Mouse (Mus musculus) kidney, adult 2 months (tissue): ENCODE measurements around the gene Prss54. TPM values are rescaled to one million over a fixed set of nuclear protein-coding genes. Genes with fewer than 3 reads are reported as not detected.

Source experiments
- DNase-seq: peaks from one replicate; pipeline ENCODE4 v3.0.0; 2021
- H3K27ac ChIP-seq: fragments of 200-500 bp; 2 replicates; pipeline ENCODE4 v1.5.1; 2012; ENCODE audit warnings: low read depth, low read length, control low read depth, inconsistent platforms; ENCODE audit not compliant: insufficient read depth
- H3K27me3 ChIP-seq: fragments of 200-500 bp; replicated peaks from 2 replicates; pipeline ENCODE4 v1.6.1; 2012; ENCODE audit warnings: mild to moderate bottlenecking, moderate library complexity, low read length, inconsistent platforms; ENCODE audit not compliant: control insufficient read depth, insufficient read depth
- H3K36me3 ChIP-seq: fragments of 200-500 bp; 2 replicates; pipeline ENCODE4 v1.6.1; 2012; ENCODE audit warnings: mild to moderate bottlenecking, moderate library complexity, low read length, inconsistent platforms; ENCODE audit not compliant: control insufficient read depth, insufficient read depth
- H3K4me1 ChIP-seq: fragments of 200-500 bp; 2 replicates; pipeline ENCODE4 v1.6.1; 2011; ENCODE audit warnings: low read length; ENCODE audit not compliant: control insufficient read depth, insufficient read depth
- H3K4me3 ChIP-seq: fragments of 200-500 bp; 2 replicates; pipeline ENCODE4 v1.5.1; 2011; ENCODE audit warnings: mild to moderate bottlenecking, low read depth, low read length, control low read depth; ENCODE audit not compliant: insufficient read depth
- CTCF ChIP-seq: fragments of 200-500 bp; conservative IDR thresholded peaks from 2 replicates; pipeline ENCODE4 v1.5.1; 2011; ENCODE audit warnings: low read depth, mild to moderate bottlenecking, control low read depth, low read length, moderate library complexity, mixed read lengths; ENCODE audit not compliant: insufficient read depth, insufficient read length
- POLR2A ChIP-seq: fragments of 200-500 bp; IDR thresholded peaks from one replicate; pipeline ENCODE4 v1.6.1; 2011; ENCODE audit warnings: low read depth, low read length, control low read depth
- WGBS: fragments of 180-500 bp; shearing (Covaris S2); methylation state at CpG from one replicate; pipeline ENCODE4 v1.1.7; 2018; 5-methylcytosine and 5-hydroxymethylcytosine counted together
- polyA plus RNA-seq: library from polyadenylated mRNA; depleted of rRNA; stranded (reverse); fragments of >200 nt; gene quantifications from 2 replicates; pipeline ENCODE4 v1.2.3, GENCODE M21; 2012

The Prss54 gene
- polyA plus RNA-seq, 1 experiment: not detected

GRCm38 (mm10) chr8:95551577-95551976 is 24.6 kb downstream of the Prss54 start:
- 57% methylated on average over 4 of the region's 4 CpGs for WGBS
- TF ChIP-seq CTCF (no peak), POLR2A (no peak)
- no peaks in the 10 kb centered on the region for H3K27me3 ChIP-seq
- no peak overlapping the region for H3K27ac ChIP-seq
- no peaks in the 10 kb centered on the region for H3K36me3 ChIP-seq
- no peak for DNase-seq
- no peaks in the 10 kb centered on the region for H3K4me1 ChIP-seq
- no peak overlapping the region for H3K4me3 ChIP-seq

GRCm38 (mm10) chr8:95549871-95550829 is 26.0 kb downstream of the Prss54 start:
- DNase-seq: no peak
- no peak for TF ChIP-seq POLR2A
- no peak for TF ChIP-seq CTCF
- 63% methylated on average over 16 of the region's 16 CpGs for WGBS
- no peaks in the 10 kb centered on the region for H3K36me3 ChIP-seq
- no peak overlapping the region for H3K27ac ChIP-seq
- no peaks in the 10 kb centered on the region for H3K4me1 ChIP-seq
- no peaks in the 10 kb centered on the region for H3K27me3 ChIP-seq
- H3K4me3 ChIP-seq: no peak overlapping the region

- no peaks in the 10 kb centered on the region for H3K4me1 ChIP-seq
- H3K27ac ChIP-seq: no peak overlapping the region
- TF ChIP-seq CTCF (no peak), POLR2A (no peak)
- H3K36me3 ChIP-seq: no peaks in the 10 kb centered on the region
- no peaks in the 10 kb centered on the region for H3K27me3 ChIP-seq
- no peak for DNase-seq
- no peak overlapping the region for H3K4me3 ChIP-seq
- WGBS: 65% methylated on average over 8 of the region's 8 CpGs
Observed at GRCm38 (mm10) chr8:95547931-95548330, 28.2 kb downstream of the Prss54 start.

GRCm38 (mm10) chr8:95546986-95547385 is 29.2 kb downstream of the Prss54 start:
- no peak overlapping the region for H3K4me3 ChIP-seq
- H3K4me1 ChIP-seq: no peaks in the 10 kb centered on the region
- no peak for TF ChIP-seq CTCF
- no peak for TF ChIP-seq POLR2A
- 70% methylated on average over 4 of the region's 4 CpGs for WGBS
- no peaks in the 10 kb centered on the region for H3K27me3 ChIP-seq
- H3K27ac ChIP-seq: no peak overlapping the region
- no peaks in the 10 kb centered on the region for H3K36me3 ChIP-seq
- DNase-seq: peak; percentile 71

- peak; percentile 34 for DNase-seq
- Histone ChIP-seq H3K27ac (no peak overlapping the region), H3K36me3 (no peaks in the 10 kb centered on the region), H3K4me1 (no peaks in the 10 kb centered on the region), H3K27me3 (no peaks in the 10 kb centered on the region), H3K4me3 (no peak overlapping the region)
- 67% methylated on average over 17 of the region's 17 CpGs for WGBS
- no peak for TF ChIP-seq CTCF
- TF ChIP-seq POLR2A: no peak
Observed at GRCm38 (mm10) chr8:95545815-95546214, 30.3 kb downstream of the Prss54 start.

- 87% methylated on average over 3 of the region's 3 CpGs for WGBS
Observed at GRCm38 (mm10) chr8:95543065-95543464, 33.1 kb downstream of the Prss54 start.

GRCm38 (mm10) chr8:95542191-95542590 is 33.9 kb downstream of the Prss54 start:
- 78% methylated on average over 6 of the region's 6 CpGs for WGBS
- TF ChIP-seq CTCF: no peak
- DNase-seq: no peak

More at GRCm38 (mm10) chr8:95543065-95543464, 33.1 kb downstream of the Prss54 start:
- DNase-seq: no peak
- Histone ChIP-seq H3K27ac (no peak overlapping the region), H3K36me3 (no peaks in the 10 kb centered on the region), H3K27me3 (no peaks in the 10 kb centered on the region), H3K4me3 (no peak overlapping the region), H3K4me1 (no peaks in the 10 kb centered on the region)
- TF ChIP-seq POLR2A (no peak), CTCF (no peak)

More at GRCm38 (mm10) chr8:95542191-95542590, 33.9 kb downstream of the Prss54 start:
- H3K27ac ChIP-seq: no peak overlapping the region
- no peaks in the 10 kb centered on the region for H3K4me1 ChIP-seq
- H3K27me3 ChIP-seq: no peaks in the 10 kb centered on the region
- H3K36me3 ChIP-seq: no peaks in the 10 kb centered on the region
- H3K4me3 ChIP-seq: no peak overlapping the region
